Mouse (Mus musculus) urinary bladder, postnatal 14 days (tissue): ENCODE results near the gene Klc1.

Experiments used
- DNase-seq: peaks from one replicate; pipeline ENCODE4 v3.0.0; 2021; ENCODE audit warnings: low spot score

The Klc1 gene

GRCm38 (mm10) chr12:111743981-111744423, 14.6 kb upstream of the Klc1 start:
- no peak for DNase-seq

GRCm38 (mm10) chr12:111745274-111745673, 13.4 kb upstream of the Klc1 start:
- no peak for DNase-seq

- peak; percentile 79 for DNase-seq
Measured at GRCm38 (mm10) chr12:111746091-111746490, 12.6 kb upstream of the Klc1 start.

GRCm38 (mm10) chr12:111747421-111747820, 11.2 kb upstream of the Klc1 start:
- DNase-seq, result no peak

- DNase-seq, result no peak
Measured at GRCm38 (mm10) chr12:111750739-111751138, 7.9 kb upstream of the Klc1 start.

GRCm38 (mm10) chr12:111752491-111752890, 6.2 kb upstream of the Klc1 start:
- no peak for DNase-seq

- DNase-seq, result no peak
Measured at GRCm38 (mm10) chr12:111753347-111753746, 5.3 kb upstream of the Klc1 start.

- no peak for DNase-seq
Measured at GRCm38 (mm10) chr12:111754710-111755109, 3.9 kb upstream of the Klc1 start.

GRCm38 (mm10) chr12:111755231-111755630, 3.4 kb upstream of the Klc1 start:
- DNase-seq, result no peak

GRCm38 (mm10) chr12:111756082-111756697, 2.5 kb upstream of the Klc1 start:
- no peak for DNase-seq

- DNase-seq, result no peak
Measured at GRCm38 (mm10) chr12:111756698-111757082, 2.0 kb upstream of the Klc1 start.

- no peak for DNase-seq
Measured at GRCm38 (mm10) chr12:111757561-111758325, 906 bp upstream of the Klc1 start.

GRCm38 (mm10) chr12:111759176-111760061, 770 bp downstream of the Klc1 start:
- peak; percentile 53 for DNase-seq

GRCm38 (mm10) chr12:111760306-111760908, 1.8 kb downstream of the Klc1 start:
- DNase-seq, result no peak

- no peak for DNase-seq
Measured at GRCm38 (mm10) chr12:111762620-111763280, 4.1 kb downstream of the Klc1 start.

- no peak for DNase-seq
Measured at GRCm38 (mm10) chr12:111766313-111767236, 7.9 kb downstream of the Klc1 start.

- no peak for DNase-seq
Measured at GRCm38 (mm10) chr12:111768322-111768928, 9.8 kb downstream of the Klc1 start.

- peak; percentile 52 for DNase-seq
Measured at GRCm38 (mm10) chr12:111769306-111769705, 10.7 kb downstream of the Klc1 start.

GRCm38 (mm10) chr12:111769816-111770577, 11.3 kb downstream of the Klc1 start:
- DNase-seq, result no peak
